In the genomic region with DNA sequence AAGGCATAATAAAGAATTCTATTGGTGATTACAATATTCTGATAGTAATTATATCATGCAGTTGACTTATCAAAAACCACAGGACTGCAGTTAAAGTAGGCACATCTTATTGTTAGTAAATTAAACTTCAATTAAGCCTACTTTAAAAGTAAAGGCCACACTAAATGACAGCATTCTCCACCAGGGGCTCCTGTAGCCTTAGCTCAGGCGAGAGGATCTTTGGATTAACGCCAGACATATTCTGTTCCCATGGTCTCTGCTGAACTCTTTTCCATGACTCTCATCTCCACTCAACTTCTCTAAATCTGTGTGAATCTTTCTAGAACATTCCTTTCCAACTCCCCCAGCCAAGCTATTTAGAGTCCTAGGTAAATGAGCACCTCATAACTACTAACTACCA, we compare ENCODE assay signal across 21 mouse cellular contexts. TPM values are rescaled to one million over a fixed set of nuclear protein-coding genes. Genes with fewer than 3 reads are reported as not detected.
DNase-seq lines count a peak whose midpoint lies in the region; TF ChIP-seq lines count a peak whose summit lies in the region.
"Had no signal": no experiment of that assay in that cellular context is flagged by ENCODE, and none has a peak within 500 bp of the region (broad histone marks: within the 10 kb centered on the region; RNA-seq: fewer than 3 reads in every experiment).

No protein-coding gene starts in this region.

- H3K36me3 ChIP-seq in kidney, adult 2 months (ENCODE audit: control insufficient read depth, insufficient read depth, low read length): no peaks in the 10 kb centered on the region
- no peaks in the 10 kb centered on the region for H3K36me3 ChIP-seq in splenic B cell, adult 2 months (ENCODE audit: control insufficient read depth, insufficient read depth, low read length, poor library complexity, severe bottlenecking)

- 0 out of 2 replicates have a peak, but pooled peaks have one; percentile 1 for TF ChIP-seq CTCF in kidney, adult 2 months (conservative IDR thresholded peaks at IDR 0.05; ENCODE audit: insufficient read depth, insufficient read length, low read depth, low read length)

- no peak for TF ChIP-seq POLR2A in kidney, adult 2 months (IDR thresholded peaks at IDR 0.05; ENCODE audit: low read depth, low read length)

- H3K4me3 ChIP-seq in kidney, adult 2 months (ENCODE audit: insufficient read depth, low read depth, low read length): no peak overlapping the region

- no peak overlapping the region for H3K27ac ChIP-seq in kidney, adult 2 months (ENCODE audit: insufficient read depth, low read depth, low read length)

- DNase-seq in gastrocnemius, adult 18-20 months (ENCODE audit: low spot score): peak; percentile 13
- no peak for DNase-seq in gastrocnemius, adult 8-10 months (ENCODE audit: low spot score in 2 of 2)
- DNase-seq in kidney, adult 2 months: no peak
- no peak for DNase-seq in kidney, postnatal 25 days
- peak; percentile 14 for DNase-seq in lung, postnatal 36 days
- DNase-seq in lung, postnatal 14 days: no peak
- DNase-seq in splenic B cell, adult 2 months (ENCODE audit: low read depth, low spot score): peak; percentile 18
- no peak for DNase-seq in spleen, postnatal 14 days (ENCODE audit: low spot score in 2 of 2)
- DNase-seq: cerebellum, adult 9-10 months; lung, adult 2 months; right cerebral cortex, adult 18-20 months; thymus, postnatal 14 days had no signal

- 52% methylated on average over 2 of the region's 2 CpGs for WGBS in kidney, adult 2 months

- H3K4me1 ChIP-seq in kidney, adult 2 months (ENCODE audit: control insufficient read depth, insufficient read depth, low read length): peaks cover 3% of the 10 kb centered on the region; the same call in 1 of the 2 replicates

- no peaks in the 10 kb centered on the region for H3K27me3 ChIP-seq in kidney, adult 2 months (replicated peaks; ENCODE audit: control insufficient read depth, insufficient read depth, low read length)
- no peaks in the 10 kb centered on the region for H3K27me3 ChIP-seq in splenic B cell, adult 2 months (ENCODE audit: control insufficient read depth, insufficient read depth, low read length, poor library complexity, severe bottlenecking)

RNA-seq across cellular contexts. Expression of a gene that starts 13.8 kb away (rescaled TPM):
- 1 to 10 TPM; 6.2 to 6.5 TPM for total RNA-seq in gastrocnemius, adult 18-20 months (2021)
- total RNA-seq in gastrocnemius, adult 8-10 months (2022): 1 to 10 TPM; 5.0 to 7.6 (median 5.9) TPM
- polyA plus RNA-seq in kidney, adult 2 months (2012; rRNA removed): 15.7 and 17.5 TPM in 2 replicates

RNA-seq across cellular contexts. Expression of a gene that starts 17.7 kb away (rescaled TPM):
- total RNA-seq in gastrocnemius, adult 18-20 months (2021): not detected
- 1 to 10 TPM in 1 of 4 experiments, under 1 TPM in 1, not detected in 2; 0.88 to 1.6 TPM for total RNA-seq in gastrocnemius, adult 8-10 months (2022)
- not detected in 2 replicates for polyA plus RNA-seq in kidney, adult 2 months (2012; rRNA removed)
- total RNA-seq: hematopoietic stem cell, adult 5-6 weeks; layer of hippocampus, adult 8-10 months; left cerebral cortex, postnatal 25 days had no signal
- polyA plus RNA-seq: C2C12; embryonic facial prominence, embryonic 11.5 days; forebrain, embryonic 11.5 days; intestine, embryonic 16.5 days; lung, adult 2 months; midbrain, embryonic 16.5 days; neural tube, embryonic 14.5 days had no signal

RNA-seq across cellular contexts. Expression of a gene that starts 36.3 kb away (rescaled TPM):
- 10 to 100 TPM; 10.5 to 11.0 TPM for total RNA-seq in gastrocnemius, adult 18-20 months (2021)
- 10 to 100 TPM in 1 of 4 experiments, 1 to 10 TPM in 3; 7.2 to 11.9 (median 9.3) TPM for total RNA-seq in gastrocnemius, adult 8-10 months (2022)
- polyA plus RNA-seq in kidney, adult 2 months (2012; rRNA removed): 27.5 and 27.8 TPM in 2 replicates

Comparison
In these comparisons a context has a peak if more than half of its experiments do, and no peak if none do; other contexts are left out.
1. DNase-seq: peak in gastrocnemius, adult 18-20 months (single experiment), lung, postnatal 36 days (single experiment) and splenic B cell, adult 2 months (single experiment); none in gastrocnemius, adult 8-10 months (0 of 2), kidney, adult 2 months (single experiment), kidney, postnatal 25 days (0 of 2), lung, postnatal 14 days (single experiment) and spleen, postnatal 14 days (0 of 2).